Mouse (Mus musculus) frontal cortex, postnatal 14 days (tissue): ENCODE data around the gene Umps.

ENCODE experiments used
- DNase-seq, 2 experiments: peaks; one replicate each; pipeline ENCODE4 v3.0.0; 2022; ENCODE audit warnings: low spot score in 2 of 2

The Umps gene

GRCm38 (mm10) chr16:33966538-33967282, at the start of gene Umps:
Gene Umps, minus strand, starts transcription at chr16:33967038.
- peak; percentile 69 to 78 for DNase-seq

- no peak for DNase-seq
Measured at GRCm38 (mm10) chr16:34011991-34012845, 45.4 kb upstream of the Umps start.

- no peak for DNase-seq
Measured at GRCm38 (mm10) chr16:34009567-34009966, 42.7 kb upstream of the Umps start.

- DNase-seq: no peak
Measured at GRCm38 (mm10) chr16:34005986-34006385, 39.1 kb upstream of the Umps start.

- DNase-seq: peak; percentile 60 to 72
Measured at GRCm38 (mm10) chr16:34004128-34004578, 37.3 kb upstream of the Umps start.

GRCm38 (mm10) chr16:34003566-34004127, 36.8 kb upstream of the Umps start:
- DNase-seq: no peak

GRCm38 (mm10) chr16:34000715-34001114, 33.9 kb upstream of the Umps start:
- no peak for DNase-seq

GRCm38 (mm10) chr16:33999388-33999787, 32.5 kb upstream of the Umps start:
- peak in 1 of 2 experiments; percentile 42 for DNase-seq

GRCm38 (mm10) chr16:33998011-33998410, 31.2 kb upstream of the Umps start:
- DNase-seq: no peak

- peak in 1 of 2 experiments; percentile 48 for DNase-seq
Measured at GRCm38 (mm10) chr16:33996030-33996429, 29.2 kb upstream of the Umps start.

GRCm38 (mm10) chr16:33995496-33995895, 28.7 kb upstream of the Umps start:
- no peak for DNase-seq

- DNase-seq: no peak
Measured at GRCm38 (mm10) chr16:33994321-33994720, 27.5 kb upstream of the Umps start.

- no peak for DNase-seq
Measured at GRCm38 (mm10) chr16:33990712-33991111, 23.9 kb upstream of the Umps start.

GRCm38 (mm10) chr16:33989106-33989505, 22.3 kb upstream of the Umps start:
- no peak for DNase-seq

GRCm38 (mm10) chr16:33988358-33989012, 21.6 kb upstream of the Umps start:
- DNase-seq: no peak

- no peak for DNase-seq
Measured at GRCm38 (mm10) chr16:33986993-33987392, 20.2 kb upstream of the Umps start.

GRCm38 (mm10) chr16:33985372-33985771, 18.5 kb upstream of the Umps start:
- no peak for DNase-seq

- DNase-seq: no peak
Measured at GRCm38 (mm10) chr16:33983712-33984111, 16.9 kb upstream of the Umps start.

GRCm38 (mm10) chr16:33979855-33980254, 13.0 kb upstream of the Umps start:
- no peak for DNase-seq

GRCm38 (mm10) chr16:33967283-33967640, 424 bp upstream of the Umps start:
- no peak for DNase-seq

- no peak for DNase-seq
Measured at GRCm38 (mm10) chr16:33965878-33966537, 830 bp downstream of the Umps start.
